Mouse (Mus musculus) fat pad, adult 2 months (tissue): Measurements from ENCODE around the gene Clcn1.

Experiments used
- DNase-seq: peaks from one replicate; pipeline ENCODE4 v3.0.0-alpha.2; 2011; ENCODE audit warnings: low read depth, low spot score; ENCODE audit errors: extremely low read depth

The Clcn1 gene

GRCm38 (mm10) chr6:42364066-42364465 is 77.6 kb downstream of the Clcn1 start:
- DNase-seq: no peak

- DNase-seq: no peak
Measured at GRCm38 (mm10) chr6:42364607-42365006, 78.1 kb downstream of the Clcn1 start.

GRCm38 (mm10) chr6:42365215-42365614 is 78.7 kb downstream of the Clcn1 start:
- DNase-seq: no peak
